Mouse (Mus musculus) layer of hippocampus, adult 9-10 months (tissue): ENCODE results near the gene Rab21.

Experiments used
- DNase-seq: peaks from one replicate; pipeline ENCODE4 v3.0.0; 2022; ENCODE audit warnings: low spot score

The Rab21 gene

GRCm38 (mm10) chr10:115281381-115281780, 34.0 kb downstream of the Rab21 start:
- no peak for DNase-seq

GRCm38 (mm10) chr10:115271649-115272048, 43.7 kb downstream of the Rab21 start:
- no peak for DNase-seq

- no peak for DNase-seq
Measured at GRCm38 (mm10) chr10:115270612-115271390, 44.6 kb downstream of the Rab21 start.

- no peak for DNase-seq
Measured at GRCm38 (mm10) chr10:115262926-115263562, 52.4 kb downstream of the Rab21 start.

- DNase-seq = no peak
Measured at GRCm38 (mm10) chr10:115262261-115262660, 53.1 kb downstream of the Rab21 start.

- DNase-seq = no peak
Measured at GRCm38 (mm10) chr10:115261428-115261827, 54.0 kb downstream of the Rab21 start.

GRCm38 (mm10) chr10:115256162-115256561, 59.2 kb downstream of the Rab21 start:
- DNase-seq = no peak

- no peak for DNase-seq
Measured at GRCm38 (mm10) chr10:115253521-115253920, 61.9 kb downstream of the Rab21 start.

GRCm38 (mm10) chr10:115252321-115252757, 63.1 kb downstream of the Rab21 start:
- no peak for DNase-seq

GRCm38 (mm10) chr10:115251088-115251934, 64.1 kb downstream of the Rab21 start, which contains the start of gene Tbc1d15:
Tbc1d15 (minus strand) TSS chr10:115251467.
- DNase-seq = peak; percentile 97

- no peak for DNase-seq
Measured at GRCm38 (mm10) chr10:115250235-115251087, 64.9 kb downstream of the Rab21 start.

GRCm38 (mm10) chr10:115248041-115248440, 67.4 kb downstream of the Rab21 start:
- DNase-seq = no peak

- no peak for DNase-seq
Measured at GRCm38 (mm10) chr10:115245488-115245887, 69.9 kb downstream of the Rab21 start.

GRCm38 (mm10) chr10:115241082-115241595, 74.3 kb downstream of the Rab21 start:
- no peak for DNase-seq

GRCm38 (mm10) chr10:115237931-115238330, 77.5 kb downstream of the Rab21 start:
- DNase-seq = no peak
